Mouse (Mus musculus): ENCODE data around the gene Saysd1. TPM values are rescaled to one million over a fixed set of nuclear protein-coding genes. Genes with fewer than 3 reads are reported as not detected.

Saysd1 gene
- polyA plus RNA-seq, 1 experiment from 2014 or later = 12.0 TPM

- H3K9ac ChIP-seq = no peak overlapping the region
- peaks cover 44% of the 10 kb centered on the region for H3K4me1 ChIP-seq
- H3K27ac ChIP-seq = no peak overlapping the region
- WGBS = 92% methylated on average over 4 of the region's 4 CpGs
- no peak overlapping the region for H3K4me3 ChIP-seq
- H3K27me3 ChIP-seq = peaks cover 5% of the 10 kb centered on the region; the same call in 1 of the 2 replicates
- no peaks in the 10 kb centered on the region for H3K36me3 ChIP-seq
- no peaks in the 10 kb centered on the region for H3K9me3 ChIP-seq
- ATAC-seq (ENCODE audit: insufficient number of reproducible peaks, insufficient read depth, low FRiP score, low TSS enrichment, low read depth) = no peak
- H3K4me2 ChIP-seq = no peak overlapping the region
Observed at GRCm38 (mm10) chr14:20175705-20176104, 37.4 kb upstream of the Saysd1 start.

GRCm38 (mm10) chr14:20175114-20175513 is 36.8 kb upstream of the Saysd1 start:
- no peak overlapping the region for H3K4me2 ChIP-seq
- H3K27ac ChIP-seq = no peak overlapping the region
- 94% methylated on average over 7 of the region's 7 CpGs for WGBS
- 0 out of 2 replicates have a peak, but pooled peaks cover under 1% of the 10 kb centered on the region for H3K27me3 ChIP-seq
- no peak for ATAC-seq (ENCODE audit: insufficient number of reproducible peaks, insufficient read depth, low FRiP score, low TSS enrichment, low read depth)
- no peaks in the 10 kb centered on the region for H3K9me3 ChIP-seq
- no peak overlapping the region for H3K4me3 ChIP-seq
- no peaks in the 10 kb centered on the region for H3K36me3 ChIP-seq
- H3K9ac ChIP-seq = no peak overlapping the region
- H3K4me1 ChIP-seq = peaks cover 38% of the 10 kb centered on the region

DNA sequence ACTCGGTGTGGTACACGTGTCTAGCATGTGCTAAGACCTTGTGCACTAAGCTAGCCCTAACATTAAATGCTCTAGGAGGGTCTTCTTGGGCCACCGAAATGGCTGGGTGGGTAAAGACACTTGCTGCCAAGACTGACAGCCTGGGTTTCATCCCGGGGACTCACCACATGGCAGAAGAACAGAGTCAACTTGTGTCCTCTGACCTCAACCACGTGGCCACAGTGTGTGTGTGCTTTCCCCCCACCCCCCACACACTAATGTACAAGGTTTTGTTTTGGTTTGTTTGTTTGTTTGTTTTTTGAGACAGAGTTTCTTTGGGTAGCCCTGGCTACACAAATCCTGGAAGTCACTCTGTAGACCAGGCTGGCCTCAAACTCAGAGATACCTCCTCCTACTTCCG is 36.4 kb upstream of the Saysd1 start:
- Histone ChIP-seq H3K36me3 (no peaks in the 10 kb centered on the region), H3K9me3 (no peaks in the 10 kb centered on the region), H3K4me1 (peaks cover 34% of the 10 kb centered on the region), H3K4me2 (no peak overlapping the region), H3K9ac (no peak overlapping the region), H3K4me3 (no peak overlapping the region), H3K27me3 (no peaks in the 10 kb centered on the region), H3K27ac (no peak overlapping the region)
- no peak for ATAC-seq (ENCODE audit: insufficient number of reproducible peaks, insufficient read depth, low FRiP score, low TSS enrichment, low read depth)
- whole genome bisulfite sequencing = 83% methylated on average over 6 of the region's 6 CpGs

DNA sequence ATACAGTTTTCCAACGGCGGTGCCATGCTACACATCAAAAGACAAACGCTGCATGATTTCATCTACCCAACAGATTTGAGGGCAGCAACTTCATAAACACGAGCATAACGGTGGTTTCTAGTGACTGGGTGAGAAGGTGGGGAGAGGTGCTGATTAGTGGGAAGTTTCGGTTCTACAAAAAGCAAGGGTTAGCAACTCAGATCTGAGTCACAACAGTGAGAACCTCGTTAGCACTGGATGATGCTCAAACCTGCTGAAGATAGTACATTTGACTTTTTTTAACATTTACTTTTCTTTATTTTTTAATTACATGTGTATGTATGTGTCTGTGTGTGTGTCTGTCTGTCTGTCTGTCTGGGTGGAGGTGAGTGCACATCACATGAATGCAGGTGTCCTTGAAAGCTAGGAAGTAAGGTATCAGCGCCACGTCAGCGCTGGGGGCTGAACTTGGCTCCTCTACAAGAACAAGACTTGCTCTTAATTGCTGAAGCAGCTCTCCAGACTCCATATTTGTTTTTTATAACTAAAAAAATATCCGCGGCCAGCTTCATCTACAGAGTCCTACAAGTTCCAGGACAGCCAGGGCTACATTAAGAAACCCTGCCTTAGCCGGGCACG is 35.6 kb upstream of the Saysd1 start:
- 94% methylated on average over 14 of the region's 14 CpGs for WGBS
- Histone ChIP-seq H3K4me3 (no peak overlapping the region), H3K27me3 (no peaks in the 10 kb centered on the region), H3K4me2 (no peak overlapping the region), H3K9me3 (no peaks in the 10 kb centered on the region), H3K27ac (no peak overlapping the region), H3K4me1 (peaks cover 27% of the 10 kb centered on the region), H3K9ac (no peak overlapping the region), H3K36me3 (no peaks in the 10 kb centered on the region)
- ATAC-seq (ENCODE audit: insufficient number of reproducible peaks, insufficient read depth, low FRiP score, low TSS enrichment, low read depth) = no peak

GRCm38 (mm10) chr14:20172924-20173323 is 34.6 kb upstream of the Saysd1 start:
- Histone ChIP-seq H3K4me1 (peaks cover 18% of the 10 kb centered on the region), H3K27ac (no peak overlapping the region), H3K27me3 (no peaks in the 10 kb centered on the region), H3K36me3 (no peaks in the 10 kb centered on the region), H3K4me2 (no peak overlapping the region), H3K9ac (no peak overlapping the region), H3K4me3 (no peak overlapping the region), H3K9me3 (no peaks in the 10 kb centered on the region)
- 64% methylated on average over 4 of the region's 4 CpGs for WGBS
- no peak for ATAC-seq (ENCODE audit: insufficient number of reproducible peaks, insufficient read depth, low FRiP score, low TSS enrichment, low read depth)

GRCm38 (mm10) chr14:20172509-20172908 is 34.2 kb upstream of the Saysd1 start:
- peaks cover 15% of the 10 kb centered on the region for H3K4me1 ChIP-seq
- ATAC-seq (ENCODE audit: insufficient number of reproducible peaks, insufficient read depth, low FRiP score, low TSS enrichment, low read depth) = no peak
- no peaks in the 10 kb centered on the region for H3K9me3 ChIP-seq
- H3K9ac ChIP-seq = no peak overlapping the region
- H3K36me3 ChIP-seq = no peaks in the 10 kb centered on the region
- no peak overlapping the region for H3K4me2 ChIP-seq
- whole genome bisulfite sequencing = 53% methylated on average over 5 of the region's 5 CpGs
- no peaks in the 10 kb centered on the region for H3K27me3 ChIP-seq
- no peak overlapping the region for H3K4me3 ChIP-seq
- no peak overlapping the region for H3K27ac ChIP-seq

DNA sequence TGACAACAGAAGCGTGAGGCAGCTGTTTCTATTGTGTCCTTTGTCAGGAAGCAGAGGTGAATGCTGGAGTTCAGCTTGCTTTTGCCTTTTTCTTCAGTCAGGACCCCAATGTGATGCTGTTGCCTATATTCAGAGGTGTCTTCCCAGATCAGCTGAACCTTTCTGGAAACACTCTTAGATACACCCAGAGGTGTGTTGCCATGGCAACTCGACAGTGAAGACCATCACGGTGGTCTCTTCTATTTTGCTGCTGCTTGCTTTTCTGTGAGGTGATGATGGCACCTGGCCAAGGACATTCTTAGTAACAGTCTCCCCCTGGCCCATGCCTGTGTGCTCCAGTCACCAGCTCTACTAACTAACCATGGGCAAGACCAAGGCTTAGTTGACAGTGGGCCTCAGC is 33.5 kb upstream of the Saysd1 start:
- 86% methylated on average over 3 of the region's 3 CpGs for WGBS
- Histone ChIP-seq H3K9me3 (no peaks in the 10 kb centered on the region), H3K4me2 (no peak overlapping the region), H3K4me1 (peaks cover 11% of the 10 kb centered on the region), H3K36me3 (no peaks in the 10 kb centered on the region), H3K4me3 (no peak overlapping the region), H3K27ac (no peak overlapping the region), H3K27me3 (no peaks in the 10 kb centered on the region), H3K9ac (no peak overlapping the region)
- no peak for ATAC-seq (ENCODE audit: insufficient number of reproducible peaks, insufficient read depth, low FRiP score, low TSS enrichment, low read depth)

DNA sequence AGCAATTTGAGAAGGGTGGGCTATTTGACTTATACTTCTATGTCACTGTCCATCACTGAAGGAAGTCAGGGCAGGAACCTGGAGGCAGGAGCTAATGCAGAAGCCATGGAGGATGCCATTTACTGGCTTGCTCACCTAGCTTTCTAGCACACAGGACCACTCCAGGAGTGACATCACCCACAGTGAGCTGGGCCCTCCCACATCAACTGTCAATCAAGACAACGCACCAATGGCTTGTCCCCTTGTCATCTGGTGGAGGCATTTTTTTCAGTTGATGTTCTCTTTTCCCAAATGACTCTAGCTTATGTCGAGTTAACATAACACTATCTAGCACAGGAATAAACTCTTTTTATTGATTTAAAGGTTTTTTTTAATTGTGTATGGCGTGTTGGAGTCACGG is 30.9 kb upstream of the Saysd1 start:
- Histone ChIP-seq H3K9ac (no peak overlapping the region), H3K27ac (no peak overlapping the region), H3K4me2 (no peak overlapping the region), H3K9me3 (no peaks in the 10 kb centered on the region), H3K36me3 (no peaks in the 10 kb centered on the region), H3K4me3 (no peak overlapping the region), H3K27me3 (no peaks in the 10 kb centered on the region), H3K4me1 (peaks cover 17% of the 10 kb centered on the region)
- 86% methylated on average over 4 of the region's 4 CpGs for WGBS
- ATAC-seq (ENCODE audit: insufficient number of reproducible peaks, insufficient read depth, low FRiP score, low TSS enrichment, low read depth) = no peak

DNA sequence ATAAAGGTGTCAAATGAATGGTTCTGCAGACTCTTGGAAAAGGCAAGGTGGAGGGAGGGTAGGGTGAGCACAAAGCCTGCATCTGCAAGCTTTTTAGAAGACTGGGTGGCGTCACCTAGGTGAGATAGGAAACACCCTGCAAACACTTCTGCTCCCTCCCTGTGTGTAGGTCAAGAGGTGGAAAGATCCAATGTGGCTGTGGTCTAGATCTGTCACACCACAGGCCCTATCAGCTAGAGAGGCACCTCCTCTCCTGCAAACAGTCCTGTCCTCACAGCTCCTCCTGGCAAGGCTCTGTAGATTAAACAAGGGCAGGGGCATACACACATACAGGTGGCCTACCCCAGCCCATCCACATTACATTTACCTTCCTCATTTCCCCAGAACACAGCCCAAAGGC is 30.1 kb upstream of the Saysd1 start:
- no peak for ATAC-seq (ENCODE audit: insufficient number of reproducible peaks, insufficient read depth, low FRiP score, low TSS enrichment, low read depth)
- no peak overlapping the region for H3K4me2 ChIP-seq
- H3K4me3 ChIP-seq = no peak overlapping the region
- H3K36me3 ChIP-seq = no peaks in the 10 kb centered on the region
- H3K4me1 ChIP-seq = peaks cover 20% of the 10 kb centered on the region
- no peak overlapping the region for H3K9ac ChIP-seq
- WGBS = 88% methylated on average over 1 of the region's 1 CpGs
- H3K27me3 ChIP-seq = no peaks in the 10 kb centered on the region
- no peaks in the 10 kb centered on the region for H3K9me3 ChIP-seq
- no peak overlapping the region for H3K27ac ChIP-seq

DNA sequence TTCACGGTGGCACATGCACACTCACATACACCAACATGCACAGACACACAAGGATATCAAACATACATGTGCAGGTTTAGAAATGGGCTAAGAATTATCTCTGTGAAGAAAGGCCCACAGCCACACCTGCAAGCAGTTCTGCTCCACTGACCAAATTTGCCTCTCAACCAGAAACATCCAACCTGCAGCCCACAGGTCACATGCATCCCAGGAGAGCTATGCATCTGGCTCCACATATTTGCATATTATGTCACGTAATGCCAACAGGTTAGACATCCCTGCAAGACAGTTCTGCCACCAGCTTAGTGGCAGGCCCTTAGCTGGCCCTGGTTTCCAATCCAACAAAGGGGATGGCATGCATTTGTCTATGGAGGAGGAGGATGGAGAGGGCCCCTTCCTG is 29.7 kb upstream of the Saysd1 start:
- H3K36me3 ChIP-seq = no peaks in the 10 kb centered on the region

DNA sequence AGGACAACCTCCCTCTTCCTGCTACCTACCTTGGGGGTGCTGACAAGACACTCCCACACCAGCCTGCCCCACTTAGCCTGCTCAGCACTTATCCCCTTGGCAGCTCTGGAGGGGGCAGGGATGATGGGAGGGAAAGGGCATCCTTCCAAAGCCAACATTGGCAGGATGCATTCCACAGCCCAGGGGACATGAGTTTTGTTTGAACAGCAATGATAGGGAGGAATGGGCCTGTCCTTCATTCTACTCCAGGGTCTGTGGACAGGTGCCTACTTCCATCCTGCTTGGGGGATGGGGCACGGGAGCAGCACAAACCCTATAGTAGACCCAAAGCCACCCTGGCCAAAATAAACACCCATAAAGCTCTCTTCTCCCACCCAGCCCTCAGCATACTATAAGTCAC is 27.1 kb upstream of the Saysd1 start:
- H3K27me3 ChIP-seq = no peaks in the 10 kb centered on the region
- no peak overlapping the region for H3K27ac ChIP-seq
- H3K4me3 ChIP-seq = no peak overlapping the region
- no peaks in the 10 kb centered on the region for H3K9me3 ChIP-seq
- H3K9ac ChIP-seq = no peak overlapping the region
- no peaks in the 10 kb centered on the region for H3K36me3 ChIP-seq
- WGBS = 75% methylated on average over 1 of the region's 1 CpGs
- no peak for ATAC-seq (ENCODE audit: insufficient number of reproducible peaks, insufficient read depth, low FRiP score, low TSS enrichment, low read depth)
- H3K4me2 ChIP-seq = no peak overlapping the region
- H3K4me1 ChIP-seq = peaks cover 24% of the 10 kb centered on the region

More for the DNA sequence above, 29.7 kb upstream of the Saysd1 start:
- no peak overlapping the region for H3K27ac ChIP-seq
- no peak overlapping the region for H3K9ac ChIP-seq
- no peak overlapping the region for H3K4me3 ChIP-seq
- H3K4me1 ChIP-seq = peaks cover 21% of the 10 kb centered on the region
- no peaks in the 10 kb centered on the region for H3K27me3 ChIP-seq
- no peaks in the 10 kb centered on the region for H3K9me3 ChIP-seq
- no peak overlapping the region for H3K4me2 ChIP-seq
- WGBS = 89% methylated on average over 2 of the region's 2 CpGs
- no peak for ATAC-seq (ENCODE audit: insufficient number of reproducible peaks, insufficient read depth, low FRiP score, low TSS enrichment, low read depth)

- no peaks in the 10 kb centered on the region for H3K36me3 ChIP-seq
- no peaks in the 10 kb centered on the region for H3K27me3 ChIP-seq
- H3K4me1 ChIP-seq = peaks cover 24% of the 10 kb centered on the region
- no peaks in the 10 kb centered on the region for H3K9me3 ChIP-seq
- H3K4me2 ChIP-seq = no peak overlapping the region
- no peak overlapping the region for H3K9ac ChIP-seq
- no peak for ATAC-seq (ENCODE audit: insufficient number of reproducible peaks, insufficient read depth, low FRiP score, low TSS enrichment, low read depth)
- WGBS = 89% methylated on average over 7 of the region's 7 CpGs
- no peak overlapping the region for H3K4me3 ChIP-seq
- H3K27ac ChIP-seq = no peak overlapping the region
Observed at GRCm38 (mm10) chr14:20164438-20164837, 26.1 kb upstream of the Saysd1 start.
